Mouse (Mus musculus): ENCODE data around the gene A730061H03Rik.

A730061H03Rik gene

GRCm38 (mm10) chr14:55581981-55582681 lies 21.9 kb upstream of the A730061H03Rik start:
- DNase-seq (ENCODE audit: low spot score in 2 of 2) = no peak

GRCm38 (mm10) chr14:55580731-55581130 lies 20.5 kb upstream of the A730061H03Rik start:
- DNase-seq (ENCODE audit: low spot score in 2 of 2) = no peak

DNA sequence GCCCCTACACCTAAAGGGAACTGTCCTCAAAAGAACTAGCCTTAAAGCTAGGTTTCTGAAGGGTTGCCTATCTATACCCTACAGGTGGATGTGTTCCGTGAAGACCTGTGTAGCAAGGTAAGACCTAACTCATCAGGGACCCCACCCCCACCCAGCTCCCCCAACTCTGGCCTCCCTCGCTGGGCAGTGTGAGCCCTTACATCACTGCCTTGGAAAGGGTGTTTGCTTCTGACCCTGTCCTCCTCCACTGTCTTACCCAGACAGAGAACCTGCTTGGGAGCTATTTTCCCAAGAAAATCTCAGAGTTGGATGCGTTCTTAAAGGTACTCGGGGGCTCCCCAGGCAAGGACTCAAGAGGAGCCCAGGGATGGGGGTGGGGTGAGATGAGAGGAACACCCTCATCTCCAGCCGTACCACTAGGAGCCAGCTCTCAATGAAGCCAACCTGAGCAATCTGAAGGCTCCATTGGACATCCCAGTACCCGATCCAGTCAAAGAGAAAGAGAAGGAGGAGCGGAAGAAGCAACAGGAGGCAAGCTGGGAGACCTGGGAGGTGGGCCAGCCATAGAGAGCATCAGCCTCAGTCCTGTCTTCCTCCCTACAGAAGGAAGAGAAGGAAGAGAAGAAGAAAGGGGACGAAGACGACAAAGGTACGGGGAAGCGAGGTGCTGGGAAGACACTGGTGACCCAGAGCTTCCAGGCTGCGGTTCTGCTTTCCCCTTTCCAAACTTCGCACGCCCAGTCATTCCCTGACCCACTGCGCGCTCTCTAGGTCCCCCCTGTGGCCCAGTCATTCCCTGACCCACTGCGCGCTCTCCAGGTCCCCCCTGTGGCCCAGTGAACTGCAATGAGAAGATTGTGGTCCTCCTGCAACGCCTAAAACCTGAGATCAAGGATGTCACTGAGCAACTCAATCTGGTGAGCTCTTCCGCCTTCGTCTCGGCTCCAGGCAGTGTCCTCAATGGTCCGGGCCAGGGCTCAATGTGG lies 19.6 kb upstream of the A730061H03Rik start:
- no peak for DNase-seq (ENCODE audit: low spot score in 2 of 2)

DNA sequence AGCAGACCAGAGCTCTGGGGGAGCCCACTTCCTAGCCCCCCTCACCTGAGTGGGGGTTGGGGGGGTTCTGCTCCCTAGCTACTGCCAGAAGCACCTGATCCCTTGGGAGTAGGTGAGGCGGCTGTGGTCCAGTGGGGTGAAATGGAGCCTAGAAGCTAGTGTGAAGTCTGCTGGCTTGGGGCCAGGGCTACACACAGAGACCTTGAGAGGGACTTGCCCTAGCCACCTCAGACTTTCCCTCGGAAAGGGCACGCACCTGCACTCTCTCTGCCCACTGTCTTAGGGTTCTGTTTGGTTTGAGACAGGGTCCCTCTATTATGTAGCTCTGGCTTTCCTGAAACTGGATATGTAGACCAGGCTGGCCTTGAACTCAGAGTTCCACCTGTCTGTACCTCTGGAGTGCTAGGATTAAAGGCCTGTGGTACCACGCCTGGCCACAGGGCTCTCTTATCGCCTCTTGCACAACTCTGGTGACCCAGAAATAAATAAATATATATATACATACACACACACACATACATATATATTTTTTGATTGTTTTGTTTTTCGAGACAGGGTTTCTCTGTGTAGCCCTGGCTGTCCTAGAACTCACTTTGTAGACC lies 18.6 kb upstream of the A730061H03Rik start:
- DNase-seq (ENCODE audit: low spot score in 2 of 2) = no peak

DNA sequence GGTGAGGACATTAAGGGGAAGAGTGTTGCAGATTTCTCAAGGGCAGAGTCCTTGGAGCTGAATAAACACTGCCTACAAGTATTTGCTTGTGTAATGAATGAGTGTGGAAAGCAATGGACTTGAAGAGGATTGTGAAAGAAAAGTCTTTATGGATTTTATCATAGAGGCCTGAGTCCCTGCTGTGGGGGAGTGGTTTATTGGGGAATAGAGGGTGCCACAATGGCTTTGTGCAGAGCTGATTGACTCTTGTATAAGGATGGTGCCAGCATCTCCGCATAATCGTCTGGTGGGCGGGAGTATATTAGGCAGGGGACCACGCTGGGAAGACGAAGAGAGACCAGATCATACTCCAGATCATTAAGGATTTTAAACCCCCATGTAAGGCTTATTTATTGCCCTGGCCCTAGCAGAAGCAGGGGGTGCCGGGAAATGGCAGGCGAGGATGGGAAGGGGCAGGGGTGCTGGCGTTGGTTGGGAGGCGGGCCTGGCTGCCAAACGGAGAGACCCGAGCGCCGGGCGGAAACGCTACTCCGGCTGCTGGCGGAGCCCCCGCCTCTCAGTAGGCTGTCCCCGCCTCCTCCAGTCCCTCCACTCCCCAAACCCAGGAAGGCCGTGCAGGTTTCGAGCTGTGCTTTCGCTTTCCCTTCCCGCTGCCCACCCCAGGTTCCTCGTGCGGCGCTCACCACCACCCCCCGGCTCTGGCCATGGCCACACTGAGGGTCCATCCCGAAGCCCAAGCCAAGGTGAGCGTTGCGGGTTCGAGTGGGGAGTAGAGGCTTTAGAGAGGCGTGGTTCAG lies 17.9 kb upstream of the A730061H03Rik start, which contains the start of gene Psme1:
TSS of gene Psme1 (plus strand) at position 253 of the 797 bp plus-strand sequence.
- DNase-seq (ENCODE audit: low spot score in 2 of 2) = peak; percentile 51 to 53

- peak in 1 of 2 experiments; percentile 43 for DNase-seq (ENCODE audit: low spot score in 2 of 2)
Observed at GRCm38 (mm10) chr14:55576376-55576775, 16.2 kb upstream of the A730061H03Rik start.

DNA sequence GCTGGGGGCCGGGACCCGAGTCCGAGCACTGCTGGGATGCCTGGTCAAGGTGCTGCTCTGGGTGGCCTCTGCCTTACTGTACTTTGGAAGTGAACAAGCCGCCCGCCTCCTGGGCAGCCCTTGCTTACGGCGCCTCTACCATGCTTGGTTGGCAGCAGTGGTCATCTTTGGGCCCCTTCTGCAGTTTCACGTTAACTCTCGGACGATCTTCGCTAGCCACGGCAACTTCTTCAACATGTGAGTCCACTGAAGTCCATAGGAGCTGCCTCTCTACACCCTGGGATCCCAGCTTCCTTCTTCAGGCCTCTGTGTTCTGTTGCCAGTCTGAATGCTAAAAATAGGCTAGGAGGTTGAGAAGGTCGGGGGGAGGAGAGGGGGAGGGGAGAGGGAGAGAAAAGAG lies 15.5 kb upstream of the A730061H03Rik start:
- DNase-seq (ENCODE audit: low spot score in 2 of 2) = no peak

DNA sequence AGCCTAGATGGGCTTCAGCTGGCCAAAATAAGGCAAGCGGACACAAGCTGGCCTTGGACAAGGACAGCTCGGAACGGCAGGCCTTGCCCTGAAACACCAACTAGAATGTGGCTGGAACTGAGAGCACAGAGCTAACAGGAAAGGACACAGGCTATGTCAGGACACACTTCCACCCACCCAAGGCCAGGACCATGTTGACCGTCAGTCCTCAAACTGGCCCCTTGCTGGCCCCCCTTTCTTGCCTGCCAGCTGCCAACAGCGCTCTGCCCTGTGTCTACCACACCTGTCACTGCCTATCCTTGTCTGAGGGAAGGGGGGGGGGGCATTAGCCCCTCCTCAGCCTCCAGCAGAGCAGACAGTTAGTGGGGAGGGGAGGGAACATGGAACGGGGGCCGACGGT lies 15.1 kb upstream of the A730061H03Rik start, which contains the start of gene Fitm1:
TSS of gene Fitm1 (plus strand) at position 316 of the 400 bp plus-strand sequence.
- DNase-seq (ENCODE audit: low spot score in 2 of 2) = no peak

- DNase-seq (ENCODE audit: low spot score in 2 of 2) = no peak
Observed at GRCm38 (mm10) chr14:55571760-55572159, 11.6 kb upstream of the A730061H03Rik start.

- no peak for DNase-seq (ENCODE audit: low spot score in 2 of 2)
Observed at GRCm38 (mm10) chr14:55570588-55570987, 10.4 kb upstream of the A730061H03Rik start.

GRCm38 (mm10) chr14:55567496-55567895 lies 7.3 kb upstream of the A730061H03Rik start:
- DNase-seq (ENCODE audit: low spot score in 2 of 2) = no peak

DNA sequence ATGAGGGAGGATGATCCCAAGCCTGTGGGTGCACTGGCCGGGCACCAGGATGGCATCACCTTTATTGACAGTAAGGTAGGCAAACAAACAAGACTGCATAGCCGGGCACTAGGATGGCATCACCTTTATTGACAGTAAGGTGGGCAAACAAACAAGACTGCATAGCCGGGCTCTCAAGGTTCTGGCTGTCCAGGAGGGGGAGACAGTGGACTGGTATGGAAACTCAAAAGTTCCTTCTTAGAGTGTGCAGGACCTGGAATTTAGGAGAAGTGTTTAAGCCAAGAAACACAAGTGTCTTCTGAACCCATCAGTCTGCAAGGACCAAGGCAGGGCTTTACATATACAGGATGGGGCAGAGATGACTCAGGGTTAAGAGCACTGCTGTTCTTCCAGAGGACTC lies 5.5 kb upstream of the A730061H03Rik start:
- no peak for DNase-seq (ENCODE audit: low spot score in 2 of 2)

DNA sequence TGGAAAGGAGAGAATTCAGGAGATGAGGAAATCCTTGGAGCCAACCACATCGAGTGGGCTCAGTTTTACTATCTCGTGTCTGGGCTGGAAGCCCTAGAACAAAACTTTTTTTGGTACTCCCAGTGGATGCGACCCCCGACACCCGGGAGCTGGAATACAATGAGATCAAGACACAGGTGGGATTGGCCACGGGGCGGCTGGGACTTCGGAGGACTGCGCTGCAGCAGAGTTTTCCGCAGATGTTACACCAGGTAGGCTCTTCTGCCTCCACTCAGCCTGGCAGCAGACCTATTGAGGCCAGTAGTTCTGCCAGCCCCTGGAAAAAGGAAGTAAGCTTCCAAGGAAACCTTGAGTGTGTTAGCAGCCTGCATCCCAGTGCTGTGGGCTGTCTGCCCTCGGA lies 3.0 kb upstream of the A730061H03Rik start:
- DNase-seq (ENCODE audit: low spot score in 2 of 2) = no peak

- DNase-seq (ENCODE audit: low spot score in 2 of 2) = no peak
Observed at GRCm38 (mm10) chr14:55561860-55562259, 1.7 kb upstream of the A730061H03Rik start.

DNA sequence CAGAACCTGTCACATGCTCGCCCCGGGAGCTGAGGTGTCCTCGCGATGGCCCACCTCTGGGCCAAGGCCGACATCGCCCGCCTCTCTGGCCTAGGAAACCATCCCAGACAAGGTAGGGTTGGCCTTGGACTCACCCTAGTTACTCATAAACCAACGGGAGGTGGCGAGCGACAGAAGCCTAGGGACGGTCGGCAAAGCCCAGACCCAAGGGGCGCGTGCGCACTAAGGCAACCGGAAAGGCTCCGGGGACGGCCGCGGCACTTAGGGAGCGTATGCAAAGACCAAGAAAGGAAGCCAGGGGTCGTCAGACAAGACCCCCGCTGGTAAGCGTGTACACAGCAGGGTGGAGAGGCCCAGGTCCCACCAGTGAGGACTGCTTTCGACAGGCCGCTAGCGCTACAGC lies 406 bp downstream of the A730061H03Rik start, which contains the start of gene Dcaf11:
TSS of gene Dcaf11 (plus strand) at position 208 of the 403 bp plus-strand sequence.
- DNase-seq (ENCODE audit: low spot score in 2 of 2) = peak; percentile 83 to 84

- DNase-seq (ENCODE audit: low spot score in 2 of 2) = no peak
Observed at GRCm38 (mm10) chr14:55558740-55559448, 1.3 kb downstream of the A730061H03Rik start.

- DNase-seq (ENCODE audit: low spot score in 2 of 2) = no peak
Observed at GRCm38 (mm10) chr14:55557587-55557986, 2.6 kb downstream of the A730061H03Rik start.

DNA sequence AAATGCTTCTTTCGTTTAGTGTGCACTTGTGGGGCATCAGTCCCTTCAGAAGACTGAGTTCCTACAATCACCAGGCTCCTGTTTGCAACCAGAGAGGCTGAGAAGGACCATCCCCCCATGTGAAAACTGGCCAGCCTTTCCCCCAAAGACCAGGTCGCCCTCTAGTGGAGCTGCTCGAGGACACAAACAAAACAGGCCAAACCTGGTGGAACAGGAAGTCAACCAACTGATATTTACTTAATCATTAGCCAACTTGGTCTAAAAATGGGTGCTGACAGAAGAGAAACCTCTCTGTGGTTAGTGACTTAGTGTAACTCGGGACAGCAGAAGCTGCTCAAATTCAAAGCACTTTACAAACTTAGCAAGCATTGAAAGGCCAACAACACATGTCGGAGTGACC lies 3.2 kb downstream of the A730061H03Rik start:
- DNase-seq (ENCODE audit: low spot score in 2 of 2) = peak in 1 of 2 experiments; percentile 51

- no peak for DNase-seq (ENCODE audit: low spot score in 2 of 2)
Observed at GRCm38 (mm10) chr14:55555788-55556187, 4.4 kb downstream of the A730061H03Rik start.

- DNase-seq (ENCODE audit: low spot score in 2 of 2) = no peak
Observed at GRCm38 (mm10) chr14:55554635-55555034, 5.6 kb downstream of the A730061H03Rik start.
